Mouse (Mus musculus): ENCODE data around the gene Fbh1.
A peak's percentile ranks its signal among the peaks of the same experiment; 100 is the strongest.

The Fbh1 gene

DNA sequence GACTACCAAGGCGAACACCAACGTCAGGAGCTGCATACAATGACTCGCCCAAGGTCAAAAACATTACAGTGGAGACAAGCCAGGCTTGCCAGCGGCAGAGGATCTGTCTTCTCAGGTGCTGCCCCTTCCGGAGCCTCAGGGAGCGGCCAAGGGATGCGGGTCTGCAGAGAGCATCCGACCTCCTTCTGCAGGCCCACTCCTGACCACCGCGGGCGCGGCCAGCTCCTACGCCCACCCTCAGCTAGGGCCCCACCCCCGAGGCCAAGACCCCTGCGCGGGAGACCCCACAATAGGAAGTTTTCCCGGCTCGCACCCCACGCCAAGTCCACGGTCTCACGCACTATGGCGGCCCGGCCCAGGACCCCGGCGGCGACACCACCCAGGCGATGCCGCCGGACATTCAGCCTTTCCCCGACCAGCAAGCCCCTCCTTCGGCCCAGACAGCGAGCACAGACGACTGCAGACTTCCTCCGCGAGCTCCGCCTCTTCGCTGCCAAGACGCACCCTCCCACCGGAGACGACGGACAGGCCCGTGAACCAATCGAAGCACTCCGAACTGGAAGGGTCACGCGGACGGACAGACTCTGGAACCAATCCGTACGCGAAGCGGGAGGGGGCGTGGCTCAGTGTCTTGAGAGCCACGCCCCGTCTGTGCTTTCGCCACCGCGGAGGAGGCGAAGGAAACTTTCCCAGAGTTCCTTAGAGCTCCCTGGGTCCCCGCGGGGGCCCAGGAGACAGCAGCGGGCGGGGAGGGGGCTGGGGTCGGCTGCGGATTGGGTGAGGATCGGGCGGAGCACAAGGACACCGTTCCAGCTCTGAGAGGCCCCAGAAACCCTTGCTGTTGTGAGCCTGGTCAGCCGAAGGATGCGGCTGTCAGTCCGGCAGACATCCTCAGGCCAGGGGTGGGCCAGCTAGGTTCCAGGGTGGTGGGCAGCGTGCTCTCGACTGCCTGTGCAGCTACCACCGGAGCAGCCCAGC is at the start of gene Fbh1, which contains the start of gene Ankrd16:
Fbh1 (minus strand) TSS at position 492 of the 978 bp plus-strand sequence.
Ankrd16 (plus strand) TSS at position 786 of the 978 bp plus-strand sequence.
- DNase-seq (ENCODE audit: low spot score) = peak; percentile 100

DNA sequence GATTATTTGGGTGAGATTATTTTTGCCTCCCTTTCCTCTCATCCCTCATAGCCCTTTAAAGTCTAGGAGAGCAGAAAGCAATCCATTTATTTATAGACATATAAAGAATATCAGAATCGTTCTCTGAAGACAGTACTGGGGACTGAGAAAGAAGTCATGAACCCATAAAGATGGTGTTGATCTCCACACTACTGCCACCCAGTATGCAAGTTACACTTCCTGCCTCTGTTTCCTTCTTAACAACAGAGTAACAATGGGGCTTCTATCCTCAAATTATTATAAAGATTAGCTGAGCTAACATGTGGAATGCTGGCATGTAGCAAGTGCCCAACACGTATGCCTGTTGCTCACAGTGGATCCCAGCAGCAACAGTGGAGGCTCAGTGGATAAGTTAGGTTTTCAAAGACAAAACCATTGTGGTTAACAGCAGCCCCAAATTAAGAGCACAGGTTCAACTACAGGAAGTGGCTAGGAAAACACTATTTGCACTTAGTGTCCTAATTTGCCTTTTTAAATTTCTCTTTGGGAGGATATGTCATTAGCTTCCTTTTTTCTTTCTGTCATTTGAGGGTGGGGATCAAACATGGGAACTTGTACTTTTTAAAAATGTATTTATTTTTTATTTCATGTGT is 24.0 kb upstream of the Fbh1 start:
- no peak for DNase-seq (ENCODE audit: low spot score)

DNA sequence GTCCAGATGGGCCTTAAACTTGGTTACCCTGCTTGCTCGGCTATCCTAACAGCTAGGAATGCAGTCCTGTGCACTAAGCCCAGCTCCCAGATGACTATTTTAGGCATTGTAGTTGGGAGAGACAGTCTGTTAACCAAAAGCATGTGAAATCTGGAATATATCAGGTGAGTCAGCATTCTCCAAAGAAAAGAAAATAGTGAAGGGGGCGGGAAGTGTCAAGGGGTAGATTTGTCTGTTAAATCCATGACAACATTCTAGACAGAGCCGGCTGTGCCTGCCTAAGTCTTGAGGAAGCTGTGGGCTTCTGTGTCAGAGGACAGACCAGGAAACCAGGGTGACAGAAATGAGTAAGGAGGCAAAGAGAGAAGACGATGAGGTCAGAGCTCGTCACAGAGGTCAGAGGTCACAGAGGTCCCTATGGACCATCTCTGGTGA is 20.6 kb upstream of the Fbh1 start:
- DNase-seq (ENCODE audit: low spot score) = no peak

DNA sequence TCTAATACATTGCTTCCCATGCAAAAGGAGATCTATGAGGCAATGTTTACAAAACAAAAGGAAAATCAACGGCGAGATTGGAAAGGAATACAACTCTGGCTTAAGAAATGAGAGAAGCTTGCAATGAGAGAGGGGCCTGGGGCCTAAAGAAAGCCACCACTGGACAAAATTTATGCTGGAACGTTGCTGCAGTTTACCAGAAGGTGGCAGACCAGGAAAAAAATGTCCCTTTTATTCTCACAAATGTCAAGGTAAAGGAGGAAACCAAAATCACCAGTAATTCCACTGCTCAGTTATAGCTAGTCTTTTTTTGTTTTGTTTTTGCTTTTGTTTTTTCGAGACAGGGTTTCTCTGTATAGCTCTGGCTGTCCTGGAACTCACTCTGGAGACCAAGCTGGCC is 17.3 kb upstream of the Fbh1 start:
- no peak for DNase-seq (ENCODE audit: low spot score)

DNA sequence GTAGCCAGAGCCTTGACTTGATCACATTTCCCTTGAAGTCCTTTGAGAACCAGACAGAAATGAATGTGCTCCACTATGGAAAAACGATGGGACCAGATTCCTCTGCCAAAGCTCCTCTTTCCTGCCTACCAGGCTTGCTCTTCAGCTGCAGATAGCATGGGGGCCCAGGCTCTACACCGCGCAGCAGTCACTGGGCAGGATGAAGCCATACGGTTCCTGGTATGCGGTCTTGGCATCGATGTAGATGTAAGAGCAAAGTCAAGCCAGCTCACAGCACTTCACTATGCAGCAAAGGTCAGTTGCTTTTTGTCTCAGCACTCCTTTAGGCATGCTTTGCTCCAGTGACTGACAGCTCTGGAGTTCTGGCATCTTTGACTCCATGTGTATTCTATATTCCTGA is 6.8 kb upstream of the Fbh1 start:
- DNase-seq (ENCODE audit: low spot score) = no peak

DNA sequence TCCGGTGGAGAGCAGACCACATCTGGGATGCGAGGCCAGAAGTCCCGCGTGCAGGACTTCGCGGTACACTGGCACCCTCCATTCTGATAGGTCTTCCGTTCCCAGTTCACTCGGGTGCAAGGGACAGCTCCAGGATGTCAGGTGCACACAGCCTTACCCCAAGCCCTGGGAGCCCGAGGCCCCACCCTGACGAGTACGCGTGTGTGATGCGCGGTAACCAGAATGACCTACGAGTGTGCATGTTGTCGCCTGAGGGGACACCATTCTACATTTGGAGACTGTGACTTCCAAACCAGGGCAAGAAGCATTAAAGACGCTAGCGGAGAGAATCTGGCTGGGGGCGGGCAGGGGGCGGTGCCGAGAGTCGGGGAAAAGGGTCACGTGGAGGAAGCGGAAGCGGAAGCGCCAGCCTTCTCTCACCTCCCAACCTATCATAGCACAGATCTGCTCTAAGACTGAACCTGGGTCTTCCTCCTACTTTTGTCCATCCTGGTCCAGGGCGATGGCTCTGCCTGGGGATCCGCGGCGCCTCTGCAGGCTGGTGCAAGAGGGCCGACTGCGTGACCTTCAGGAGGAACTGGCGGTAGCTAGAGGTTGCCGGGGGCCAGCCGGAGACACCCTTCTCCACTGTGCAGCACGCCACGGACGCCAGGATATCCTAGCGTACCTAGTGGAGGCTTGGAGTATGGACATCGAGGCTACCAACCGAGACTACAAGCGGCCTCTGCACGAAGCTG is 873 bp upstream of the Fbh1 start:
- peak; percentile 34 for DNase-seq (ENCODE audit: low spot score)

DNA sequence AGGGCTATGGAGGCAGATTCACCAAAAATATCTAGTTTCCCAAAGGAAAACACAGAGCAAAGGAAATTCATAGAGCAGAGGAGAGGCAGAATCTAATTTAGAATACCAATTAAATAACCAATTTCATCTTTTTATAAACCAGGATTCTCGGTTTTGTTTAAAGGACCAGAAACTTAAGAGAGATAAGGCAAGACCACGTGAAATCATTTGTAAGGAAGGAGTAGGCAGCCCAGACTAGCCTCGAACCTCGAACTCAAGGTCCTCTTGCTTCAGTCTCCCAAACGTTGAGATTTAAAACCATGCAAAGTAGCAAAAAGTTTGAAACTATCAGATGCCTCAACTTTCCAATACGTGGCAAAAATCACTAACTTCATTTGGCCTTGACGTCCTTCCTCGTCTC is 967 bp downstream of the Fbh1 start:
- no peak for DNase-seq (ENCODE audit: low spot score)

DNA sequence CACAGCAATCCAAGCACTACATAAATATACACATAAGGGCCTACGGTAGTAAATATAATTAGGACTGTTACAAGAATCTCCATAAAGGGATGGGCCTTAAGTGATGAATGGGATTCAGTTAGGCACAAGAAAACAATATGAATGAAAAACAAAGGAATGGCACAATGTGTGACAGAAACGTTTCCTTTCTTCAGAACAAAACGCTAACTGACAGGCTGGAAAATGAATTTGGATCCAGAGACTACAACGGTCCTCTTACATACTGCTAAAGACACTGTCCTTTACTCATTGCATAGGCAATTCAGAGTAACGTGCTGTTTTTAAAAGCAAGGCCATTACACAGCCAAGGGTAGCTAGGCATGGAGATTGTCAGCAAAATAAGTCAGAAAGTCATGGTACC is 2.3 kb downstream of the Fbh1 start:
- no peak for DNase-seq (ENCODE audit: low spot score)

DNA sequence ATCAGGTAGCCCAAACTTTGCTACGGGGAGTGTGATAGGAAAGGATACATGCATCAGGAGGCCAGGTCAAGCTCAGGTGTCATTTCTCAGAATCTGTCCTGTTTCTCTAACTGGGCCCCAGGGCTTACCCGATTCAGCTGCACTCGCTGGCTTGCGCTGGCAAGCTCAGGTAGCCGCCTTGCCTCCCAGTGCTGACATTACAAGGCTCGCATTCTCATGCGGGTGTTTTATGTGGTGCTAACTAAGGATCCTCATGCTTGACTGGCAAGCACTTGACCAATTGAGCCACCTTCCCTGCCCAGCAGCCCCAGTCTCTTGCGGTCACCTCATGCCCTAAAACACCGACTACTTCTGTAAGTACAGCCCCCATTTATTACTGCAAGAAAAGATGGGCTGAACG is 3.0 kb downstream of the Fbh1 start:
- DNase-seq (ENCODE audit: low spot score) = no peak

DNA sequence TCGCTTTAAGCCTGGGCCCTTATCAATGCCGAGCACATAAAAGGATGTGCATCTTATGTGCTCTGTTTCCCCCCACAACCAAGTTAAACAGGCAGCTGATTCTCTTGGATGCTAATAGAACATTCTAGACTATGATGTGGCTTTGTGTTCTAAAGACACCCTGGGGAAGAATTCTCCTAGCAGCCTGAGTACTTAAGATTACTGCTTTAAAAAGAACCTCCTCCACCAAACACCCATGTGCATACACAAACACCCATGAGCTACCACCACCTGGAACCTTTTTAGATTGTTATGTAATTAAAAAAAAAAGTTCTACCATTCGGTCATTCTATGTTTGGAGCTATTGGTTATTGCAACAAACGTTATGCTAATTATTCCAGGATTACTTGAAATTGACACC is 5.0 kb downstream of the Fbh1 start:
- no peak for DNase-seq (ENCODE audit: low spot score)

DNA sequence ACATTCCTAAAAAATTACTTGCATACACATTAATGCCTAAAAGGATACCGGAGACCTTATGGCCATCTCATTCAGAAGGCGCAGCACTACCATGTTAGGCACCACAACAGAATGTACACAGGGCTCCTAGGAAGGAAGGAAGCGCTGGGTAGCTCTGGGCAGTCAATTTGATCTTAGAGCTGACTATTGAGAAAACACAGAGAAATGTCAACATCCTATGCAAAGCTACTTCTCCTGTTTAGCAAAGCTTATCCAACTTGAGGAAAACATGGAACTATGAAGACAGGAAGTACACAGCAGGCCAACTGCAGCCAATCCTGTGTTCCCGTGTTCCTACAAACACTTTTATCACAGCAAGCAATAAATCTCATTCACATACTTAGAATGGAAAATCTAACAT is 5.7 kb downstream of the Fbh1 start:
- no peak for DNase-seq (ENCODE audit: low spot score)

DNA sequence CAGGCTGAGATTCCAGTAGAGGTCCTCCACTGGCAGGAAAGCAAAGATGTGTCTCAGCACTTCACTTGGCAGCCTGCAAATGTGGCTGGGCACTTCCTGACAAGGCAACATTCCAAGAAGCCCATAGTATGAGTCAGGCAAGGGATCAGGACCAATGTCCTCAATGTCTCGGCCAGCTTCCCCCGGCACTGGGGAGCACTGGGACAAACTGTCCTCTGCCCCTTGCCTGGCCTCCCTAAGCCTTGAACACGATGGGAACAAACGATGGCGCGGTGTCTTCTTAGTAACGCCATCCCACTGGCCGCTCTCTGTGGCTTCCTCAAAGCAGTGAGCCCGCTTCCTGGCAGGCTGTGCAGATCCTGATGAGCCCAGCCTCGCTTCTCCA is 10.2 kb downstream of the Fbh1 start:
- no peak for DNase-seq (ENCODE audit: low spot score)

DNA sequence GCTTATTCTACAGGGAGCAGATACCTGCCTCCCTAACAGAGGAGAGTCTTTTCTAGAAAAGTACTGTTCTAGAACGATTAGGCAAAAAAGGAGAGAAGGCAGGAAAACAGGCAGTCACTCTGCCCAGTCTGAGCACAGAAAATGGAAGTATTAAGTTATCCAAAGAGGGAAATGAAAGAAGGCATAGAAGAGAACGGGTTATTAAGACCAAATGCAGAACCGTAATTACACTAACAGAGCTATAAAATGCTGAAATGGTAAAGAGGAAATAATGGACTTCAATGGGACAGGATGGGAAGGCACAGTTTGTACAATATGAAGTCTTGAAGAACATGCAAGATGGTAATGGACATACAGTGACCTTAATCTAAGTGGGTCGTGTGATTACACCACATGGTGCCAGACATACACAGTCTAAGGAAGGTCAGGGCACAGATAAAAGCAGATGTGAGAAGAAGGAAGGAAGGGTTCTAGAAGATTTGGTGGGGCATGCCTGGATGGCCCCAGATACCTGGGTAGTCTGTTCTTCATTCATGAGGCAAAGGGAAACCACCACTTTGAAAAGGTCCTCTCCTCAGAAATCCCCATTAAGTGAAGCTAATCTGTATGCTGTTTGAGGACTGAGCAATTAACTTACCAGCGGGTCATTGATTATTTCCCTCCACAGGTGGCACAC is 10.8 kb downstream of the Fbh1 start:
- no peak for DNase-seq (ENCODE audit: low spot score)

DNA sequence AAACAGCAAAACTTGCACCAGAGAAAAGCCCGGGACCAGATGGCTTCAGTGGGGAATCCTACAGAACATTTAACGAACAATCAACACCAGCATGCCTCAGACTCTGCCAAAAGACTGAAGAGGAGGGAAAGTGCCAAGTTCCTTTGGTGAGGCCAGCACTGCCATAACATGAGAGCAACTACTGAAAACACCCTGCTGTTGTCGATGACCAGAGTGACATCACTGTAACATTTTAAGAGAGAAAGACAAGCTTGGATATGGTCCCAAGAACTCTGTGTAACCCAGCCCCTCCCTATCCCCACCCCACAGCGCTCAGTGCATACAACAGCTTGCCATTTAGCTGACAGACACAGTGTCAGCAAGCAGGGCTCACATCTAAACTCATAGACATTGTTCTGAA is 11.7 kb downstream of the Fbh1 start:
- no peak for DNase-seq (ENCODE audit: low spot score)

DNA sequence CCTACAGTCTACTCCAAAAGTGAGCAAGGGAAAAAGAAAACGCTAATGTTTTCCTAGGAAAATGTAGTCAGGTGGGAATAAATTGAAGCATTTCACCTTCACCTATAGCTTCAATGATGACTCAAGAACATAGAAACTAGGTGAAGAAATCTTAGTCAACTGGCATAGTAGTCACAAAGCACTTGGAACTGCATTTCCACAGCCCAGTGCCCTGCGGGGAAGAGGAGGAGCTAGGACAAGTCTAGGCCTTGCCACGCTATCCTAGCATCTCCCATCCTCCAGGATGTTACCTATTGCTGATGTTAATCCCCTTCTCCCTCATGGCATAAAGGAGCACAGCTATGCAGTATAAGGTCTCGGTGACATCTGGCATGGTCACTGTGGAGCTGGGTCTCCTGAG is 14.8 kb downstream of the Fbh1 start:
- DNase-seq (ENCODE audit: low spot score) = no peak

DNA sequence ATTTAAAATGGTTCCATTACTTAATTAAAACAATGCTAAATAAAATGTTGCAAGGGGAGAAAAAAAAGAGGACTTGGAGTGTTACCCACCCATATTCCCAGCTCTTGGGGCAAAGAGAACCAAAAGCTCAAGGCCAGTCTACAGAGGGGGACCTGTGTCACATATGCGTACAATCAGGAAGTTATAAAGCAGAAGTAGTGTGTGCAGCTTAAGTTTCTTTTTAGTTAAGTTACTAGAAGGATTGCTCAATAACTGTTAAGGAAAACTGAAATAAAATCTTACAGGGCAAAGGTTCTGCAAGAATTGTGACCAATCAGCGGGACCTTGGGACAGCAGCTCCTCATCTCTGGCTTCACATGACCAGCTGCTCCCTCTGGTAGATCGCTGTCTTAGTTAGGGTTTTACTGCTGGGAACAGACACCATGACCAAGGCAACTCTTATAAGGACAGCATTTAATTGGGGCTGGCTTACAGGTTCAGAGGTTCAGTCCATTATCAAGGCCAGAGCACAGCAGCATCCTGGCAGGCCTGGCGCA is 37.8 kb downstream of the Fbh1 start:
- DNase-seq (ENCODE audit: low spot score) = no peak

DNA sequence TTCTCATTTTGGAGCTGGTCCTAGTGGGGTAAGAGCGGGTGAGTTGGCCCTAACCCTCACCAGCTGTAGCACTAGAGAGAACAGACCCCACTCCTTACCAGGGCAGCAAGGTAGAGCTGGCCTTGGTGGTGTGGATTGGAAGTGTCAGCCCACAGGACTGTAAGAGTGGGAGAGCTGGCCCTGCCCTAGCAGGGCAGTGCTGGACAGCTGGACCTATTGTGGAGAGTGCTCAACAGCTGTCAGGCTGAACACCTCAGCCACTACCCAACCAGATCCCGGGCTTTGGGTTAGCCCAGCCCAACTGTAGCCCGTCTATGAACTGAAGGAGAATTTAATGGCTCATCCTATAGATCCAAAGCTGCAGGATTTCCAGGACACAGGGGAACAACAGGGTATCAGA is 38.6 kb downstream of the Fbh1 start:
- DNase-seq (ENCODE audit: low spot score) = no peak

DNA sequence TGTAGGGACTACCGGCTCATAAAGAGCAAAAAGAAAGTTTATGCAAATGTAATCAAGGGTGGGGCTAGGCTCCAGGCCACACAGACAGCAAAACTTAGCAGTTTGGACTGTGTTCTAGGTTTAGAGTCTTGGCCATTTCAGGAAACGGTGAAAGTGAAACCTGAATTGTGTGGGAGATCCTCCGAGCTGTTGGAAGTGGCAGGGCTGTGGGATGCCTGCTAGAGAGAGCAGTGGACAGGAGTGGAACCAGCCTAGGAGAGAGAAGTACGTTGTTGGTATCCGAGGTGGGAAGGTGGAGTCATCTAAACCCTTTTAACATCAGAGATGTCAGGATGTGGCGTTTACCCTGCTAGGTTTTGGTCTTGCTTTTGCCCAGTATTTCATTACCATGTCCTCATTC is 41.5 kb downstream of the Fbh1 start:
- no peak for DNase-seq (ENCODE audit: low spot score)

DNA sequence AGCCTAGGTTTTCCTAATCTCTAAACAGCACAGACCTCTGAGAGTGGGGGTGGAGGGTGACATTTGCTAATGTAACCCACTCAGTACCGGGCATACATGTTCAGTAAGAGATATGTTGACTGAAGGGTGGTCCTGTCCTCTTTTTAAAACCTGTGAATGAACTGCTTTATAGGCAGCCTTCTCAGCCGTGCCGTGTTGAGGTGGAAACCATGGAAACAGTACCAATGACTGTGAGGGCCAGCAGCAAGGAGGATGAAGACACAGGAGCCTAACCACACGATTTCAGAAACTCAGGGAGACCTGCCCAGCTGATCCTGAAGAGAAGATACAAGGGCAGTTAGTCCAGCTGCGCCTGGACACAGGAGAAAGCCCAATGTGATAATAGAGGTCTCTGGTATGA is 44.4 kb downstream of the Fbh1 start:
- no peak for DNase-seq (ENCODE audit: low spot score)

DNA sequence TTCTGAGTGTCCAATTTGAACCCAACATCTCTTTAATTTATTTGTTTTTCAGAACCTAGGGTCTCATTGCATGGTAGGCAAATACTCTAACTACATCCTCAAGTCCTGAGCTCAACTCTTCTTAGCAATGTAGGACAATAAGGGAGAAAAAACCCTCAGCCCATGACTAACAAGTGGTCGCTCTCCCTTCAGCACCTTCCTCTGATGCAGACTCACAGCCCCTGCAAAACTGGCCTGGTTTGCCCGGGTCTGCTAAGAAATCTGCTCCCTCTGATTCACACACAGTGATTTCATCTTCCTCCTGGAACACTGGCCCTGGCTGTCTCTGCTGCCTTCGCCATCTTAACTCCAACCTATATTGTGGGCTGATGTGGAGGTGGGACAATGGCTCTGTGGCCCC is 48.3 kb downstream of the Fbh1 start:
- DNase-seq (ENCODE audit: low spot score) = no peak

DNA sequence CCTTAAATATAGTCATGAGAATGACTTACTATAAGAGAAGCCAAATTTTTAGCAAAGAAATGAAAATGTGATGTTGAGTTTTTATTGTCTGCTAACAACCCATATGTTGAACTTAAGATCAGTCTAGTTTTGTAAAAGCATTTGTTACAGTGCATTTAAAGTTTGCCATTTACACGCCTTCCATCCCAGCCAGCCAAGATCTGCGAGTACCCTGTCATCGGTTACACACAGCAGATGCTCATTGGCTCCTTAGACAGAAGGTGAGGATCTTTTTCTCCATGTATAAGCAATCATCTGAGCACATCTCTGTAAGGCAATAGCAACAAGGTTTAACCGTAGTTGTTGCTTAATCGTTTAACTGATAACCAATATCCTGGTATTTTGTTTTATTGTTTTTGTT is 49.8 kb downstream of the Fbh1 start:
- DNase-seq (ENCODE audit: low spot score) = no peak

DNA sequence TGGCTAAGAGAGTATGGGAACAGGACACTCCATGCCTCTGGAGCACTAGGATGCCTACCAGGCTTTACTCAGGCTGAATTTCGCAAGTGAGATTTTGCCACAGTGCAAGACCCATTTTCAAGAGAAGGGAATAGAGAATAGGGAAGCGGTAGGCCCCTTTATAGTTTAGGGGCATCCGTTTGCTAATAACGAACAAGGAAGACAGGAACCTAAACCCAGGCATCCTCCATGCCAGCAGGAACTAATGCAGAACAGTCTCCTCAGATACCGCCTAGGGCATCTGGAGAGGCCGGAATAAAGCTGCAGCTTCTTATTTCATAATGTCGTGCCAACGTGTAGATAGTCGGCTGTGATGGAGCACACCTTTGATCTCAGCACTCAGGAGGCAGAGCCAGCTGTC is 54.8 kb downstream of the Fbh1 start:
- no peak for DNase-seq (ENCODE audit: low spot score)

Data from urinary bladder, postnatal 10 days (tissue).